Comparison of ENCODE assay signal across 7 mouse cellular contexts in genomic region chr5:104571282-104571921, GRCm38 (mm10).
A peak's percentile ranks its signal among the peaks of the same experiment; 100 is the strongest.
DNase-seq lines count a peak whose midpoint lies in the region; ATAC-seq lines count a peak whose summit lies in the region.
"Not testable (repeated sequence)": the region's sequence is repeated elsewhere in the genome, so short reads cannot be mapped to it uniquely, and the experiment has no call there.

No protein-coding gene starts in this region.

- H3K4me2 ChIP-seq in intestine, embryonic 15.5 days (replicated peaks): peak overlapping the region; percentile 46

- peak; percentile 92 for DNase-seq in adrenal gland, adult 2 months
- DNase-seq in embryo, embryonic 11.5 days (ENCODE audit: low read depth, low spot score): peak; percentile 53
- peak; percentile 72 to 83 for DNase-seq in gastrocnemius, postnatal 36 days
- DNase-seq in left cerebral cortex, postnatal 25 days (ENCODE audit: low spot score in 2 of 2): peak; percentile 95 to 97
- DNase-seq in midbrain, embryonic 10.5 days (ENCODE audit: low spot score): peak; percentile 73
- peak; percentile 63 for DNase-seq in right cerebral cortex, postnatal 4 days

- peak overlapping the region; percentile 85 for H3K27ac ChIP-seq in intestine, embryonic 15.5 days
- H3K27ac ChIP-seq in midbrain, embryonic 10.5 days (replicated peaks): peak overlapping the region; percentile 90

- H3K27me3 ChIP-seq in intestine, embryonic 15.5 days (replicated peaks); midbrain, embryonic 10.5 days (ENCODE audit: low read depth, poor library complexity, severe bottlenecking): not testable (repeated sequence)

- H3K36me3 ChIP-seq in intestine, embryonic 15.5 days: not testable (repeated sequence)
- peaks cover 32% of the 10 kb centered on the region for H3K36me3 ChIP-seq in midbrain, embryonic 10.5 days

- not testable (repeated sequence) for H3K9me3 ChIP-seq in intestine, embryonic 15.5 days
- peaks cover 23% of the 10 kb centered on the region for H3K9me3 ChIP-seq in midbrain, embryonic 10.5 days (replicated peaks)

- H3K4me1 ChIP-seq in intestine, embryonic 15.5 days (replicated peaks); midbrain, embryonic 10.5 days: not testable (repeated sequence)

- peak overlapping the region; percentile 57 for H3K4me3 ChIP-seq in intestine, embryonic 15.5 days (replicated peaks)
- H3K4me3 ChIP-seq in midbrain, embryonic 10.5 days: peak overlapping the region; percentile 65

- peak; percentile 100 for ATAC-seq in intestine, embryonic 15.5 days

- peak overlapping the region; percentile 71 for H3K9ac ChIP-seq in intestine, embryonic 15.5 days

- WGBS in intestine, embryonic 15.5 days: under 1% methylated on average over 18 of the region's 19 CpGs
- 5% methylated on average over 18 of the region's 19 CpGs for WGBS in midbrain, embryonic 10.5 days

- intact Hi-C loops in gastrocnemius, postnatal 36 days (cut with DNase I); left cerebral cortex, postnatal 25 days (cut with DNase I): not testable (repeated sequence)

Comparison
In these comparisons a context has a peak if more than half of its experiments do, and no peak if none do; other contexts are left out.
1. Peak in every context shown above with its lines: DNase-seq, ATAC-seq, H3K4me3 ChIP-seq and H3K27ac ChIP-seq.